Comparison of ENCODE assay signal across 21 mouse cellular contexts in the genomic region with DNA sequence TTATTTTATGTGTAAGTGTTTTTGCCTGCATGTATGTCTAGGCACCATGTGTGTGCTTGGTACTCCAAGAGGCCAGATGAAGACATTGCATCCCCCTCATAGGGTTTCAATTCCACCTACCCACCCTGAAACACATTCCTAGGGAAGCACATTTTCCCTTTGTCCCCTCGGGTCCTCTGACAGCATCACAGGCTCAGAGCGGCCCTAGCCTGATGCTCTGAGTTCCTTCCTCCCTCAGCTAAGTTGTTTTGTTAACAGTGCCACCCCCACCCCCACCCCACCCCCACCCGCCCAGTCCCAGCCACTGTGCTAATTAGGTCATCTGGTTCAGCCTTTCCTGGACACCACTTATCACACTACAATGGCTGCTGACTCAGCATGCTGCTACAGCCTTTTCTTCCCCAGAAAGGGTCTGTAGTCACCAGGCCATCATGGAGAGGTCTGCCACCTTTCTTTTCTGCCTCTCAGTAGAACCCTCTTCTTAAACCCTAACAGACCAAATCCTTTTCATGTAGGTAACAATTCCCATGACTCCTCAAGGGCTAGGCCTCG. TPM values are rescaled to one million over a fixed set of nuclear protein-coding genes. Genes with fewer than 3 reads are reported as not detected.
A peak's percentile ranks its signal among the peaks of the same experiment; 100 is the strongest.
DNase-seq lines count a peak whose midpoint lies in the region; ATAC-seq and TF ChIP-seq lines count a peak whose summit lies in the region.
"Had no signal": no experiment of that assay in that cellular context is flagged by ENCODE, and none has a peak within 500 bp of the region (broad histone marks: within the 10 kb centered on the region; RNA-seq: fewer than 3 reads in every experiment).

No protein-coding gene starts in this region.

- 37% methylated on average over 4 of the region's 4 CpGs for WGBS in heart, adult 2 months
- 36% methylated on average over 4 of the region's 4 CpGs for WGBS in kidney, postnatal 0 days
- WGBS in kidney, embryonic 14.5 days: 31% methylated on average over 4 of the region's 4 CpGs
- 48% methylated on average over 4 of the region's 4 CpGs for WGBS in embryonic facial prominence, embryonic 14.5 days

- TF ChIP-seq EP300 in heart, adult 2 months (IDR thresholded peaks at IDR 0.05; ENCODE audit: insufficient read depth, low read depth, low read length): no peak

- no peaks in the 10 kb centered on the region for H3K27me3 ChIP-seq in heart, adult 2 months (ENCODE audit: control insufficient read depth, insufficient read depth, low read length)
- no peaks in the 10 kb centered on the region for H3K27me3 ChIP-seq in kidney, postnatal 0 days (ENCODE audit: insufficient read depth, low read length)
- H3K27me3 ChIP-seq in kidney, embryonic 14.5 days (ENCODE audit: control insufficient read depth, insufficient read depth, low read length): no peaks in the 10 kb centered on the region
- H3K27me3 ChIP-seq in embryonic facial prominence, embryonic 14.5 days (replicated peaks; ENCODE audit: control insufficient read depth, insufficient read depth, low read length): no peaks in the 10 kb centered on the region
- H3K27me3 ChIP-seq: hindbrain, embryonic 13.5 days had no signal

- H3K36me3 ChIP-seq in heart, adult 2 months (ENCODE audit: control insufficient read depth, insufficient read depth, low read length): no peaks in the 10 kb centered on the region
- no peaks in the 10 kb centered on the region for H3K36me3 ChIP-seq in kidney, postnatal 0 days (ENCODE audit: insufficient read depth, low read length)
- H3K36me3 ChIP-seq in kidney, embryonic 14.5 days (ENCODE audit: control insufficient read depth, insufficient read depth, low read length): no peaks in the 10 kb centered on the region
- H3K36me3 ChIP-seq in ES-E14 (ENCODE audit: control insufficient read depth, insufficient read depth, low read length, poor library complexity, severe bottlenecking): no peaks in the 10 kb centered on the region
- no peaks in the 10 kb centered on the region for H3K36me3 ChIP-seq in embryonic facial prominence, embryonic 14.5 days (ENCODE audit: control insufficient read depth, insufficient read depth, low read length)
- H3K36me3 ChIP-seq: hindbrain, embryonic 13.5 days had no signal

- no peak for ATAC-seq in kidney, postnatal 0 days (replicated peaks; ENCODE audit: low FRiP score, low read depth)
- no peak for ATAC-seq in kidney, embryonic 14.5 days (ENCODE audit: low FRiP score, low TSS enrichment)
- ATAC-seq in embryonic facial prominence, embryonic 14.5 days (ENCODE audit: low read depth): peak; percentile 45; the same call in 1 of the 2 replicates

- DNase-seq in heart, adult 11 months: peak; percentile 69
- DNase-seq in heart, adult 2 months: no peak
- peak; percentile 9 for DNase-seq in kidney, postnatal 0 days (ENCODE audit: low spot score)
- DNase-seq in ES-E14 (ENCODE audit: low read depth, low spot score): no peak
- no peak for DNase-seq in embryonic facial prominence, embryonic 14.5 days (ENCODE audit: low spot score)
- DNase-seq in thymus, postnatal 25 days: no peak
- DNase-seq in cerebellum, adult 8-10 months: no peak
- DNase-seq: adrenal gland, adult 8-10 months; B cell, adult 2 months; cerebellum, postnatal 10 days; kidney, adult 8-10 months; lung, adult 2 months; lung, postnatal 36 days; right cerebral cortex, adult 18-20 months; thymus, postnatal 36 days had no signal

- H3K9ac ChIP-seq in heart, adult 2 months (ENCODE audit: low read depth, low read length): no peak overlapping the region
- H3K9ac ChIP-seq in kidney, postnatal 0 days (ENCODE audit: low read depth, low read length): no peak overlapping the region
- no peak overlapping the region for H3K9ac ChIP-seq in kidney, embryonic 14.5 days (ENCODE audit: low read depth, low read length)
- H3K9ac ChIP-seq in ES-E14 (ENCODE audit: insufficient read depth, low read depth, low read length, poor library complexity, severe bottlenecking): no peak overlapping the region
- H3K9ac ChIP-seq in embryonic facial prominence, embryonic 14.5 days (ENCODE audit: low read depth, low read length): no peak overlapping the region
- H3K9ac ChIP-seq: hindbrain, embryonic 13.5 days had no signal

- no peak for TF ChIP-seq POLR2A in heart, adult 2 months (IDR thresholded peaks at IDR 0.05; ENCODE audit: insufficient read depth, low read depth, low read length)

- in situ Hi-C loops in ES-E14 (cut with MboI; ENCODE audit: low sequenced_read_pairs in 2 of 2, unreplicated experiment in 2 of 2): no loop called here

- H3K4me2 ChIP-seq in kidney, postnatal 0 days (ENCODE audit: low read length): no peak overlapping the region
- H3K4me2 ChIP-seq in kidney, embryonic 14.5 days (replicated peaks; ENCODE audit: low read depth, low read length): no peak overlapping the region
- H3K4me2 ChIP-seq in embryonic facial prominence, embryonic 14.5 days (ENCODE audit: low read depth, low read length): no peak overlapping the region
- H3K4me2 ChIP-seq: hindbrain, embryonic 13.5 days; liver, embryonic 11.5 days; midbrain, embryonic 11.5 days had no signal

- intact Hi-C loops in heart, adult 2 months (cut with DNase I): no loop called here

- no peak overlapping the region for H3K27ac ChIP-seq in heart, adult 2 months
- H3K27ac ChIP-seq in kidney, postnatal 0 days: no peak overlapping the region
- no peak overlapping the region for H3K27ac ChIP-seq in kidney, embryonic 14.5 days (ENCODE audit: low read depth, low read length)
- H3K27ac ChIP-seq in ES-E14 (ENCODE audit: insufficient read depth, low read depth, low read length, poor library complexity, severe bottlenecking): no peak overlapping the region
- H3K27ac ChIP-seq in embryonic facial prominence, embryonic 14.5 days (replicated peaks; ENCODE audit: low read depth, low read length): no peak overlapping the region
- H3K27ac ChIP-seq: hindbrain, embryonic 13.5 days had no signal

- H3K79me2 ChIP-seq in heart, adult 2 months (replicated peaks; ENCODE audit: control insufficient read depth, insufficient read depth, low read length): no peaks in the 10 kb centered on the region

- TF ChIP-seq CTCF in heart, adult 2 months (IDR thresholded peaks at IDR 0.05): no peak
- no peak for TF ChIP-seq CTCF in kidney, postnatal 0 days (IDR thresholded peaks at IDR 0.05; ENCODE audit: low read depth)

- H3K9me3 ChIP-seq in kidney, postnatal 0 days (replicated peaks; ENCODE audit: low read length): no peaks in the 10 kb centered on the region
- no peaks in the 10 kb centered on the region for H3K9me3 ChIP-seq in kidney, embryonic 14.5 days (ENCODE audit: control insufficient read depth, low read length)
- H3K9me3 ChIP-seq in ES-E14 (ENCODE audit: control insufficient read depth, insufficient read depth, low read depth, low read length): no peaks in the 10 kb centered on the region
- no peaks in the 10 kb centered on the region for H3K9me3 ChIP-seq in embryonic facial prominence, embryonic 14.5 days (ENCODE audit: control insufficient read depth, low read length)
- H3K9me3 ChIP-seq: hindbrain, embryonic 13.5 days had no signal

- H3K4me3 ChIP-seq in heart, adult 2 months: no peak overlapping the region
- no peak overlapping the region for H3K4me3 ChIP-seq in kidney, postnatal 0 days (replicated peaks; ENCODE audit: low read depth, low read length)
- H3K4me3 ChIP-seq in kidney, embryonic 14.5 days (ENCODE audit: low read length): no peak overlapping the region
- no peak overlapping the region for H3K4me3 ChIP-seq in ES-E14 (ENCODE audit: insufficient read depth in 1 of 2, low read depth in 1 of 2, low read length in 2 of 2, poor library complexity in 1 of 2, severe bottlenecking in 1 of 2)
- H3K4me3 ChIP-seq in embryonic facial prominence, embryonic 14.5 days (ENCODE audit: low read depth, low read length): no peak overlapping the region
- H3K4me3 ChIP-seq: hindbrain, embryonic 13.5 days had no signal

- H3K4me1 ChIP-seq in heart, adult 2 months (ENCODE audit: control insufficient read depth, insufficient read depth, low read length): peaks cover 6% of the 10 kb centered on the region
- no peaks in the 10 kb centered on the region for H3K4me1 ChIP-seq in kidney, postnatal 0 days (replicated peaks; ENCODE audit: insufficient read depth, low read length)
- no peaks in the 10 kb centered on the region for H3K4me1 ChIP-seq in kidney, embryonic 14.5 days (ENCODE audit: control insufficient read depth, insufficient read depth, low read length)
- H3K4me1 ChIP-seq in ES-E14 (ENCODE audit: control insufficient read depth in 2 of 2, insufficient read depth in 2 of 2, low read length in 2 of 2, poor library complexity in 1 of 2): peaks cover 7 to 22% of the 10 kb centered on the region in 2 experiments; a peak in 1 of 4 replicates
- H3K4me1 ChIP-seq in embryonic facial prominence, embryonic 14.5 days (ENCODE audit: control insufficient read depth, insufficient read depth, low read length): no peaks in the 10 kb centered on the region

TF ChIP-seq in ES-E14, 5 proteins besides CTCF, POLR2A, EP300 and RAD21:
- no peak for TF ChIP-seq ZC3H11A (IDR thresholded peaks at IDR 0.05; ENCODE audit: borderline replicate concordance, low read depth, low read length)
- TF ChIP-seq MAFK (IDR thresholded peaks at IDR 0.05; ENCODE audit: insufficient read depth, low read depth, low read length): peak; percentile 82

RNA-seq across cellular contexts. Expression of a gene that starts 58.5 kb away (rescaled TPM):
- 1 to 10 TPM; 1.7 to 2.2 TPM for total RNA-seq in heart, adult 2 months (2021)
- polyA plus RNA-seq in heart, adult 2 months (2012; rRNA removed): 1.7 and 2.0 TPM in 2 replicates
- polyA plus RNA-seq in kidney, postnatal 0 days (2015; fragmentation: Nextera tagmentation; extraction: Ambion mirVana): 1.4 and 2.1 TPM in 2 replicates
- polyA plus RNA-seq in kidney, embryonic 14.5 days (2014; fragmentation: Nextera tagmentation; extraction: Ambion mirVana): 0.55 and 1.2 TPM in 2 replicates
- total RNA-seq in ES-E14 (2012; rRNA removed): 2.4 and 3.5 TPM in 2 replicates
- polyA plus RNA-seq in embryonic facial prominence, embryonic 14.5 days (2014; fragmentation: Nextera tagmentation; extraction: Ambion mirVana): 3.4 and 5.3 TPM in 2 replicates
- total RNA-seq: granulocyte monocyte progenitor cell, adult 5-6 weeks; monocyte, adult 5-6 weeks had no signal

Comparison
In these comparisons a context has a peak if more than half of its experiments do, and no peak if none do; other contexts are left out.
1. DNase-seq: peak in heart, adult 11 months (single experiment) and kidney, postnatal 0 days (single experiment); none in heart, adult 2 months (0 of 2), ES-E14 (single experiment), embryonic facial prominence, embryonic 14.5 days (single experiment), thymus, postnatal 25 days (single experiment) and cerebellum, adult 8-10 months (single experiment).